Mouse (Mus musculus) stomach, embryonic 14.5 days (tissue): ENCODE results near the gene 1700066M21Rik. TPM values are rescaled to one million over a fixed set of nuclear protein-coding genes. Genes with fewer than 3 reads are reported as not detected.
A peak's percentile ranks its signal among the peaks of the same experiment; 100 is the strongest.

Source experiments
- ATAC-seq: fragments of 200-750 bp; cut with Nextera tagmentation; 2 replicates; pipeline ENCODE4 v1.8.0; 2017; ENCODE audit warnings: low read depth, moderate TSS enrichment; ENCODE audit not compliant: insufficient number of reproducible peaks, insufficient read depth, low FRiP score
- H3K27ac ChIP-seq: fragments of 300-500 bp; sonication (generic); 2 replicates; pipeline ENCODE4 v1.5.1; 2014; ENCODE audit warnings: mild to moderate bottlenecking, low read length, moderate library complexity, mixed read lengths
- H3K27me3 ChIP-seq: fragments of 300-500 bp; sonication (generic); 2 replicates; pipeline ENCODE4 v1.6.1; 2014; ENCODE audit warnings: low read length, control low read depth, mixed read lengths; ENCODE audit not compliant: control insufficient read depth, insufficient read depth
- H3K36me3 ChIP-seq: fragments of 300-500 bp; sonication (generic); 2 replicates; pipeline ENCODE4 v1.6.1; 2014; ENCODE audit warnings: mild to moderate bottlenecking, control low read depth, low read length, moderate library complexity, mixed read lengths; ENCODE audit not compliant: control insufficient read depth, insufficient read depth
- H3K4me1 ChIP-seq: fragments of 300-500 bp; sonication (generic); 2 replicates; pipeline ENCODE4 v1.6.1; 2014; ENCODE audit warnings: low read length, control low read depth, mixed read lengths; ENCODE audit not compliant: control insufficient read depth, insufficient read depth
- H3K4me2 ChIP-seq: fragments of 300-500 bp; sonication (generic); replicated peaks from 2 replicates; pipeline ENCODE4 v1.6.1; 2014; ENCODE audit warnings: low read depth, low read length, control low read depth
- H3K4me3 ChIP-seq: fragments of 300-500 bp; sonication (generic); 2 replicates; pipeline ENCODE4 v1.5.1; 2014; ENCODE audit warnings: low read depth, low read length, control low read depth
- H3K9ac ChIP-seq: fragments of 300-500 bp; sonication (generic); replicated peaks from 2 replicates; pipeline ENCODE4 v1.6.1; 2014; ENCODE audit warnings: low read depth, mild to moderate bottlenecking, control low read depth, low read length, moderate library complexity, mixed read lengths
- H3K9me3 ChIP-seq: fragments of 300-500 bp; sonication (generic); 2 replicates; pipeline ENCODE4 v1.6.1; 2016; ENCODE audit warnings: low read depth, low read length, control low read depth; ENCODE audit not compliant: control insufficient read depth
- WGBS: fragments of 180-500 bp; shearing (Covaris S2); extraction: QIAGEN DNeasy Blood & Tissue Kit; methylation state at CpG from one replicate; pipeline ENCODE4 v1.1.7; 2014; 5-methylcytosine and 5-hydroxymethylcytosine counted together
- polyA plus RNA-seq: library from polyadenylated mRNA; unstranded; fragments of >200 nt; fragmentation: Nextera tagmentation; extraction: Ambion mirVana; gene quantifications from 2 replicates; pipeline ENCODE4 v1.2.1, GENCODE M21; 2014

1700066M21Rik gene
- 12.1 and 13.0 TPM in 2 replicates for polyA plus RNA-seq

DNA sequence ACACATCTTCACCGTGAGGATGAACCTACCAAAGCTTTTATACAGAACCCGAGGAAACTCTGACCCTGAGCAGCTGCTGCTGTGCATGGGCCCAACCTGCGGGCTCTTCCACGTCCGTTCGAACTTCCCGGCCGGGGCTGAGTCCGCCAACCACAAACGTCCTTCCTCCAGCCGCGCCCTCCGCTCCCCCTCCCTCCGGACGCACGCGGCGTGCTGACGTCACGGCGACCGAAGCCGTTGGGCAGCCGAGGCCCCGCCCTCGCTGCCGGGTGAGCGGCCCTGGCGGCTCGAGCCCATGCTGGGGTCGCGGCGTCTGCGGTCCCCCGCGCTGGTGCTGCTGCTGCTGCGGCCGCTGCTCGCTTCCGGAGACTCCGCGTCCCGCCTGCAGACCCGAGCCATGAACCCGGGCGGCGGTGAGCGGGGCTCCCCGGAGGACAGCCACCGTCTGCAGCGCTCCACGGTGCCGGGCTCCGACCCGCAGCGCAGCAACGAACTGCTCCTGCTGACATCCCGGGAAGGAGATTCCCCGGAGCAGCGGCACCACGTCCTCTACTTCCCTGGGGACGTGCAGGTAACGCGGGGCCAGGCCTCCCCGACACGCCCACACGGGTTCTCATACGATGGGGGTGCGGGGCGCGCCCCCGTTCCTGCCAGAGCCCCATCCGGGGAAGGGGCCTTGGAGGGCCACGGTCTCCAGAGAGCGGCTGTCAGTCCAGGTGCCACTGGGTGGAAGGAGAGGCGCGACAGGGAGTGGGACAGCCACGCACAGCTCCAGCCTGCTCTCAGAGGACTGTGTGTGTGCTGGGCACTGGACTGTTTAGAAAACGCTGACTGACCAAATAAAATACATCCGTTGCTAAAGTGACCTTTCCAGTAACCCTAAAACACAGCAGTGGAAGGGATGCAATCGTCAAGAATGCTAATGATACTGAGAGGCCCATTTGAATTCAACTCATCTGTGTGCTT lies at the start of gene 1700066M21Rik:
1700066M21Rik (plus strand) TSS at position 245 of the 966 bp plus-strand sequence.
- WGBS: under 1% methylated on average over 81 of the region's 81 CpGs

DNA sequence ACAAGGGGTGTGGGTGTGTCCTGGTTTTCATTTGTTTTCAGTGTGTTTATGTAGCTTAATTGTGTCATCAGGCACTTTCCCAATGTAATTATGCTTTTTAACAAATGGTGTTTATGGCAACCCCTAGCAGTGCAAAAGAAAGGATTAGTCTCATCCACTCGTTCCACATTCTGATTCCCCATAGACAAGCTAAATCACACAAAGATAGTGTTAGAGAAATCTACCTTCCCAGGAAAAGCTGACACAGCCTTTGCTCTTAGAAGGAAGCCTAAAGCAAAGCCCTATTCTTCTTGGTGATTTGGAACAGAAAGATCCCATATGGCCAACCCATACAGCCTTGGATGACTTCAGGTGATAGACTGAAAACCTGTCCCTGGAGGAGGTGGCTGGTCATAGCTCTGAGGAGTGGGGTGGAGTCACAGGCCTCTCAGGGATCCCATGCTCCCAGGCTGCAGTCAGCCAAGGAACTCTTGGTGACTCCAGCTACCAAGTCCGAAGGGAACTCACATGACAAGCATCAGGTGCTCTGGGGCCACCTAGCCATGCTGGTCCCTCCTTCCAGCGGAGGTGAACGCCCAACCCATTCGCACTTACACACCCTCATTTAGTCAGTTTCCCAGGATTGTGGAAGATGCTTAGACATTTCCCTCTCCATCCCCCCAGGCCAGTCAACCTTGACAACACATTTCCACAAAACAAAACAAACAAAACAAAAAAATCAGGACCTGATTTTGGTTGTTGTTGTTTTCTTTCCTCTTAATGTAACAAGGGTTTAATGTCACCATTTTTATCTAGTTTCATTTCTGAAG lies 47.9 kb upstream of the 1700066M21Rik start:
- H3K9me3 ChIP-seq: no peaks in the 10 kb centered on the region
- H3K27ac ChIP-seq: no peak overlapping the region
- no peak for ATAC-seq
- H3K4me2 ChIP-seq: no peak overlapping the region
- no peak overlapping the region for H3K9ac ChIP-seq
- H3K4me1 ChIP-seq: no peaks in the 10 kb centered on the region
- 75% methylated on average over 5 of the region's 5 CpGs for WGBS
- H3K36me3 ChIP-seq: no peaks in the 10 kb centered on the region
- H3K4me3 ChIP-seq: no peak overlapping the region
- H3K27me3 ChIP-seq: no peaks in the 10 kb centered on the region

More for the DNA sequence above, at the start of gene 1700066M21Rik:
- ATAC-seq: peak; percentile 97
- Histone ChIP-seq H3K9me3 (no peaks in the 10 kb centered on the region), H3K27me3 (no peaks in the 10 kb centered on the region), H3K36me3 (peaks cover 2% of the 10 kb centered on the region; the same call in 1 of the 2 replicates), H3K4me1 (peaks cover 7% of the 10 kb centered on the region), H3K4me2 (peak within 1 kb of the TSS; percentile 88), H3K27ac (peak within 1 kb of the TSS; percentile 61; the same call in 1 of the 2 replicates), H3K4me3 (peak within 1 kb of the TSS; percentile 92), H3K9ac (peak within 1 kb of the TSS; percentile 87)

DNA sequence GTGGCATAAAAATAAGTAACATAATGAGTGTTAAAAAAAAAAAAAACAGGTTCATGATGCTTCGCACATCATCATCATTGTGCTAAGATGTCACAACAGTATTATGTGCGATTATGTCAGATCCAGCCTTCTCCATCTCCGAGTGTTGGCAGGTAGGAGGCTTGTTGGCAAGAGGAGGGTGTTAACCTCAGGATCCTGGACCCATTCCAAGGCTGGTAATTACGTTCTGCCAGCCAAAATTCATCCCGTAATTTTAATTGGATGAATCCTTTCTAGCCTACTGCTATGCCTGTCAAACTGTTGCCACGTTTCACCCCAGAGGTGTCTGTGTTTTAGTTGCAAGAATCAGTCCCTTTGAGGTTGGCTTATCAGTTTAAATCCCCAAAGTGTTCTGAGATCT lies 47.2 kb upstream of the 1700066M21Rik start:
- Histone ChIP-seq H3K27ac (no peak overlapping the region), H3K4me1 (no peaks in the 10 kb centered on the region), H3K4me2 (no peak overlapping the region), H3K9ac (no peak overlapping the region), H3K4me3 (no peak overlapping the region), H3K27me3 (no peaks in the 10 kb centered on the region), H3K9me3 (no peaks in the 10 kb centered on the region), H3K36me3 (no peaks in the 10 kb centered on the region)
- no peak for ATAC-seq
- WGBS: 83% methylated on average over 6 of the region's 6 CpGs

DNA sequence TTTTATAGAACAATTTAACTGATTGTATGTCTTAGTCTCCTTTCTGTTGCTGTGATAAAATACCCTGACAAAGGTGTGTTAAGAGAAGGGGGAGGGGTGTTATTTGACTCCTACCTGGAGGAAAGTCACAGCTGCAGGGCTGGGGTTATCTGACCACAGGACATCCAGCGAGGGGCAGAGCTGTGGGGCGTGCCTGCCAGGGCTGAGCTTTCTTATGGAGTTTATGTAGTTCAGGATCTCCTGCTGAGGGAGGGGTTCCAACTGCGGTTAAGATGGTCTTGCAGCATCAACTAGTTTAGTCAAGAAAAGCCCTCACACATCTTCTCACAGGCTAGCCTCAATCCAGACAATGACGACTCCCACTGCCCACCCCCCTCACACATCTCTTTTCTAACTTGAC lies 45.4 kb upstream of the 1700066M21Rik start:
- Histone ChIP-seq H3K4me1 (no peaks in the 10 kb centered on the region), H3K9ac (no peak overlapping the region), H3K27me3 (no peaks in the 10 kb centered on the region), H3K36me3 (no peaks in the 10 kb centered on the region), H3K4me3 (no peak overlapping the region), H3K9me3 (no peaks in the 10 kb centered on the region), H3K4me2 (no peak overlapping the region), H3K27ac (no peak overlapping the region)
- WGBS: 22% methylated on average over 4 of the region's 4 CpGs
- ATAC-seq: 0 out of 2 replicates have a peak, but pooled peaks have one; percentile 46

DNA sequence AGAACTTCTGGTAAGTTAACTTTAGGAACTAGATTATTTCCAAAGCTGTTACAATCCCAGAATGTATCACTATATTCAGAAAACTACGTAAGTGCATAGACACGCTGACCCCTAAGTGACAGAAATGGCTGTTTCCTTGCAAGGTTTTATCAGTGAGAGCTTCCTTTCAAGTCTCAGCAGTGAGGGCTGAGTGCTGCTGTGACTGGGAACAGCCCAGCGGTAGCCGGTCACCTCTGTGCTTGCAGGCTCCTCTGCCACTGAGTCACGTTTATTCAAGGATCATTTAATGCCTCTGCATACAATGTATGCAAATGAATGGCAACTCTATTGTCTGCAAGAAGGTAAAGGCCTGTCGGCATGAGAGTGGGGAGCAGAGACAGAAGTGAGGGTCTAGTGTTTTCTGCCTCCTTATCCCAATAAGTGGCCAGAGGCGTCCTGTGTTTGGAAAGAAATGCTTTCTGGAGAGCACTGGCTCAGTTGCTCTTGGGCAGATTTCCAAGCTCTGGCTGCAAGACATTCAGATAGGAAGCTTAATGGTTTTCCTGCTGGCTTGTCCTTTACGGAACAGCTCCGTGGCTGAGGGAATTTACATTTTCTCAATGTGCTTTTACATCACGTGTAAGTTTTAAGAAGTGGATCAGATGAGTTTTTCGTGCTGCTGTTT lies 43.7 kb upstream of the 1700066M21Rik start:
- Histone ChIP-seq H3K4me3 (no peak overlapping the region), H3K9ac (no peak overlapping the region), H3K36me3 (no peaks in the 10 kb centered on the region), H3K9me3 (no peaks in the 10 kb centered on the region), H3K4me2 (no peak overlapping the region), H3K27me3 (no peaks in the 10 kb centered on the region), H3K4me1 (no peaks in the 10 kb centered on the region), H3K27ac (no peak overlapping the region)
- WGBS: 21% methylated on average over 11 of the region's 11 CpGs
- ATAC-seq: no peak

DNA sequence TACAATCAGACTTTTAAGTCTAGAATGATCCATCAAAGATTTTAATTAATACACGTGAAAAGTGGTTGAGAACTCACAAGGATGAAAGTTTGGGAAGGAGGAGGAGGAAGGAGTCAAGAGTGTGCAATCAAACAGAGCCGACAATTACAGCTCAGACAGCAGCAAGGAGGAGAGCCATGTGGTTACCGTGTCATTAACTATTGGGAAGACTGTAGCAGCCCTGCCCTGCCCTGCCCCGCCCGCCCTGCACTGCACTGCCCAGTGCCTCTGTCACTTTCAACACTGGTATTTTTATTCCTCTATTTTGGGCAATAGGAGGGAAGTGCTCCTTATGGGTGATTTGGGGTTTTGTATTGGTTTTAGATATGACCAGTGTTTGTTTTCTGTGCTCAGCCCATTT lies 42.2 kb upstream of the 1700066M21Rik start:
- Histone ChIP-seq H3K9ac (no peak overlapping the region), H3K36me3 (no peaks in the 10 kb centered on the region), H3K4me3 (no peak overlapping the region), H3K4me1 (no peaks in the 10 kb centered on the region), H3K27me3 (no peaks in the 10 kb centered on the region), H3K9me3 (no peaks in the 10 kb centered on the region), H3K27ac (no peak overlapping the region), H3K4me2 (no peak overlapping the region)
- 70% methylated on average over 5 of the region's 5 CpGs for WGBS
- ATAC-seq: no peak

DNA sequence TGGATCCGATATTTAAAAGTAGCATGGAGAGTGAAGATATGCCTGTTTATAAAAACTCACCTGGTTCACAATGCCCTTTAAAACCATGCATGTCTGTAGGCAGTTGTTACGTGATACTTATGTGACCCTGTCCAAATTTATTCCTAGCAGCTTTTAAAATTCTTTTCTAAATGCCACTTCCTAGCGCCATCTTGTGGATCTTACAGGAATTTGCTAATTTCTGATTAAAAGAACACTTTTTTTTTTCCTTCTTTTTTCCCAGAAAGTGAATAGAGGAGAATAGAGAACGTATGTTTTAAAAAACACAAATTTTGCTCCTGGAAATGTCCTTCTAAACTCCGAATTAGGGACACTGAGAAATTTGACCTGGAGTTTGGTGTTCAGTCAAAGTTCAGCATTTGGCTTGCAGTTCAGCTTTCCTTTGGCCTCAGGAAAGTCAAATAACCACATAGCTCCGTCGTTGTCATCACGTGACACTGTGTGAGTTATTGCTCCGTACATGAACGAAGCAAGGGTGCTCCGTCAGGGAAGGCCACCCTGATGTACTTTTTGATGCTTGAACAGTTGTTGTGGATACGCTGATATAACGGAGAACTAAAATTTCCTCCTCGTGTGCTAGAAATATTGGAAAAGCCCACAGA lies 38.1 kb upstream of the 1700066M21Rik start:
- WGBS: 44% methylated on average over 14 of the region's 14 CpGs
- Histone ChIP-seq H3K27me3 (no peaks in the 10 kb centered on the region), H3K36me3 (no peaks in the 10 kb centered on the region), H3K9ac (no peak overlapping the region), H3K4me1 (no peaks in the 10 kb centered on the region), H3K9me3 (no peaks in the 10 kb centered on the region), H3K4me2 (no peak overlapping the region), H3K4me3 (no peak overlapping the region), H3K27ac (no peak overlapping the region)
- ATAC-seq: no peak
